Mouse (Mus musculus): ENCODE data around the gene Vax1. TPM values are rescaled to one million over a fixed set of nuclear protein-coding genes. Genes with fewer than 3 reads are reported as not detected.

Gene Vax1
- not detected in 2 replicates for polyA plus RNA-seq (2015; fragmentation: Nextera tagmentation; extraction: Ambion mirVana)

GRCm38 (mm10) chr19:59169936-59170765 is at the start of gene Vax1:
Vax1 (minus strand) TSS chr19:59170056.

GRCm38 (mm10) chr19:59218991-59219390 is 49.1 kb upstream of the Vax1 start, which contains the start of gene Kcnk18:
Kcnk18 (plus strand) TSS chr19:59219214.

Other genes with a start within 250 kb of the Vax1 start
- gene Eno4, start 226.6 kb downstream of the Vax1 start, polyA plus RNA-seq (2015; fragmentation: Nextera tagmentation; extraction: Ambion mirVana): 0.06 TPM in 1 of 2 replicates, not detected in the other
- gene Hspa12a, start 226.4 kb downstream of the Vax1 start, polyA plus RNA-seq (2015; fragmentation: Nextera tagmentation; extraction: Ambion mirVana): 1.5 TPM in 2 replicates
- gene Shtn1, start 94.0 kb downstream of the Vax1 start, polyA plus RNA-seq (2015; fragmentation: Nextera tagmentation; extraction: Ambion mirVana): 1.0 and 1.5 TPM in 2 replicates
- gene Kcnk18, start 49.2 kb upstream of the Vax1 start, polyA plus RNA-seq (2015; fragmentation: Nextera tagmentation; extraction: Ambion mirVana): not detected in 2 replicates
- gene Slc18a2, start 90.8 kb upstream of the Vax1 start, polyA plus RNA-seq (2015; fragmentation: Nextera tagmentation; extraction: Ambion mirVana): 5.5 and 7.8 TPM in 2 replicates
- 27.1 and 46.6 TPM in 2 replicates for gene Rps12-ps3, start 152.2 kb upstream of the Vax1 start, polyA plus RNA-seq (2015; fragmentation: Nextera tagmentation; extraction: Ambion mirVana)
- gene Pdzd8, start 175.7 kb upstream of the Vax1 start, polyA plus RNA-seq (2015; fragmentation: Nextera tagmentation; extraction: Ambion mirVana): 6.3 and 7.3 TPM in 2 replicates

Measured in spleen, postnatal 0 days (tissue).